Mouse (Mus musculus): Measurements from ENCODE around the gene Lingo2. TPM values are rescaled to one million over a fixed set of nuclear protein-coding genes. Genes with fewer than 3 reads are reported as not detected.
A peak's percentile ranks its signal among the peaks of the same experiment; 100 is the strongest.

The Lingo2 gene
- polyA plus RNA-seq, 1 experiment from 2014 or later = 2.8 TPM

GRCm38 (mm10) chr4:36014181-36014580 lies 937.4 kb downstream of the Lingo2 start:
- no peaks in the 10 kb centered on the region for H3K9me3 ChIP-seq (ENCODE audit: control insufficient read depth, low read length)
- no peaks in the 10 kb centered on the region for H3K36me3 ChIP-seq (ENCODE audit: control insufficient read depth, insufficient read depth, low read length)
- H3K4me2 ChIP-seq (ENCODE audit: low read depth, low read length, severe bottlenecking) = no peak overlapping the region
- DNase-seq (ENCODE audit: low spot score) (no peak), ATAC-seq (replicated peaks; ENCODE audit: low FRiP score) (no peak)
- no peaks in the 10 kb centered on the region for H3K27me3 ChIP-seq (ENCODE audit: control insufficient read depth, insufficient read depth, low read length)
- H3K9ac ChIP-seq (ENCODE audit: low read length) = no peak overlapping the region
- no peak overlapping the region for H3K27ac ChIP-seq (ENCODE audit: low read depth, low read length)
- WGBS = 84% methylated on average over 4 of the region's 4 CpGs
- no peaks in the 10 kb centered on the region for H3K4me1 ChIP-seq (replicated peaks; ENCODE audit: control insufficient read depth, insufficient read depth, low read length)
- H3K4me3 ChIP-seq (ENCODE audit: low read depth, low read length) = no peak overlapping the region

- ATAC-seq (replicated peaks; ENCODE audit: low FRiP score) (no peak), DNase-seq (ENCODE audit: low spot score) (no peak)
- no peak overlapping the region for H3K4me2 ChIP-seq (ENCODE audit: low read depth, low read length, severe bottlenecking)
- no peaks in the 10 kb centered on the region for H3K4me1 ChIP-seq (replicated peaks; ENCODE audit: control insufficient read depth, insufficient read depth, low read length)
- no peak overlapping the region for H3K9ac ChIP-seq (ENCODE audit: low read length)
- no peaks in the 10 kb centered on the region for H3K27me3 ChIP-seq (ENCODE audit: control insufficient read depth, insufficient read depth, low read length)
- WGBS = 79% methylated on average over 2 of the region's 2 CpGs
- no peak overlapping the region for H3K27ac ChIP-seq (ENCODE audit: low read depth, low read length)
- H3K36me3 ChIP-seq (ENCODE audit: control insufficient read depth, insufficient read depth, low read length) = no peaks in the 10 kb centered on the region
- no peak overlapping the region for H3K4me3 ChIP-seq (ENCODE audit: low read depth, low read length)
- no peaks in the 10 kb centered on the region for H3K9me3 ChIP-seq (ENCODE audit: control insufficient read depth, low read length)
Measured at GRCm38 (mm10) chr4:35992005-35992763, 959.4 kb downstream of the Lingo2 start.

- no peaks in the 10 kb centered on the region for H3K4me1 ChIP-seq (replicated peaks; ENCODE audit: control insufficient read depth, insufficient read depth, low read length)
- no peaks in the 10 kb centered on the region for H3K36me3 ChIP-seq (ENCODE audit: control insufficient read depth, insufficient read depth, low read length)
- H3K27me3 ChIP-seq (ENCODE audit: control insufficient read depth, insufficient read depth, low read length) = no peaks in the 10 kb centered on the region
- H3K4me3 ChIP-seq (ENCODE audit: low read depth, low read length) = no peak overlapping the region
- DNase-seq (ENCODE audit: low spot score) = no peak
- H3K27ac ChIP-seq (ENCODE audit: low read depth, low read length) = no peak overlapping the region
- whole genome bisulfite sequencing = 74% methylated on average over 6 of the region's 6 CpGs
- H3K9me3 ChIP-seq (ENCODE audit: control insufficient read depth, low read length) = no peaks in the 10 kb centered on the region
- no peak overlapping the region for H3K9ac ChIP-seq (ENCODE audit: low read length)
- H3K4me2 ChIP-seq (ENCODE audit: low read depth, low read length, severe bottlenecking) = no peak overlapping the region
- ATAC-seq (replicated peaks; ENCODE audit: low FRiP score) = no peak
Measured at GRCm38 (mm10) chr4:35986012-35986411, 965.5 kb downstream of the Lingo2 start.

- no peak for DNase-seq (ENCODE audit: low spot score)
- WGBS = 75% methylated on average over 4 of the region's 4 CpGs
Measured at GRCm38 (mm10) chr4:35963532-35963931, 988.0 kb downstream of the Lingo2 start.

GRCm38 (mm10) chr4:35951894-35952293 lies 999.7 kb downstream of the Lingo2 start:
- no peak overlapping the region for H3K4me3 ChIP-seq (ENCODE audit: low read depth, low read length)
- H3K4me1 ChIP-seq (replicated peaks; ENCODE audit: control insufficient read depth, insufficient read depth, low read length) = no peaks in the 10 kb centered on the region
- H3K4me2 ChIP-seq (ENCODE audit: low read depth, low read length, severe bottlenecking) = no peak overlapping the region
- H3K9ac ChIP-seq (ENCODE audit: low read length) = no peak overlapping the region
- DNase-seq (ENCODE audit: low spot score) (no peak), ATAC-seq (replicated peaks; ENCODE audit: low FRiP score) (no peak)
- H3K36me3 ChIP-seq (ENCODE audit: control insufficient read depth, insufficient read depth, low read length) = no peaks in the 10 kb centered on the region
- H3K9me3 ChIP-seq (ENCODE audit: control insufficient read depth, low read length) = no peaks in the 10 kb centered on the region
- no peaks in the 10 kb centered on the region for H3K27me3 ChIP-seq (ENCODE audit: control insufficient read depth, insufficient read depth, low read length)
- H3K27ac ChIP-seq (ENCODE audit: low read depth, low read length) = no peak overlapping the region

More at GRCm38 (mm10) chr4:35963532-35963931, 988.0 kb downstream of the Lingo2 start:
- no peaks in the 10 kb centered on the region for H3K36me3 ChIP-seq (ENCODE audit: control insufficient read depth, insufficient read depth, low read length)
- H3K4me3 ChIP-seq (ENCODE audit: low read depth, low read length) = no peak overlapping the region
- H3K4me1 ChIP-seq (replicated peaks; ENCODE audit: control insufficient read depth, insufficient read depth, low read length) = no peaks in the 10 kb centered on the region
- ATAC-seq (replicated peaks; ENCODE audit: low FRiP score) = no peak
- no peaks in the 10 kb centered on the region for H3K9me3 ChIP-seq (ENCODE audit: control insufficient read depth, low read length)
- H3K27me3 ChIP-seq (ENCODE audit: control insufficient read depth, insufficient read depth, low read length) = no peaks in the 10 kb centered on the region
- H3K9ac ChIP-seq (ENCODE audit: low read length) = no peak overlapping the region
- no peak overlapping the region for H3K4me2 ChIP-seq (ENCODE audit: low read depth, low read length, severe bottlenecking)
- H3K27ac ChIP-seq (ENCODE audit: low read depth, low read length) = no peak overlapping the region

- H3K9ac ChIP-seq (ENCODE audit: low read length) = no peak overlapping the region
- no peak for ATAC-seq (replicated peaks; ENCODE audit: low FRiP score)
- H3K4me2 ChIP-seq (ENCODE audit: low read depth, low read length, severe bottlenecking) = no peak overlapping the region
- no peaks in the 10 kb centered on the region for H3K4me1 ChIP-seq (replicated peaks; ENCODE audit: control insufficient read depth, insufficient read depth, low read length)
- H3K9me3 ChIP-seq (ENCODE audit: control insufficient read depth, low read length) = no peaks in the 10 kb centered on the region
- H3K4me3 ChIP-seq (ENCODE audit: low read depth, low read length) = no peak overlapping the region
- WGBS = 87% methylated on average over 3 of the region's 3 CpGs
- H3K27ac ChIP-seq (ENCODE audit: low read depth, low read length) = no peak overlapping the region
- DNase-seq (ENCODE audit: low spot score) = no peak
- no peaks in the 10 kb centered on the region for H3K36me3 ChIP-seq (ENCODE audit: control insufficient read depth, insufficient read depth, low read length)
- no peaks in the 10 kb centered on the region for H3K27me3 ChIP-seq (ENCODE audit: control insufficient read depth, insufficient read depth, low read length)
Measured at GRCm38 (mm10) chr4:35951251-35951650, 1000.3 kb downstream of the Lingo2 start.

GRCm38 (mm10) chr4:35934056-35934661 lies 1017.4 kb downstream of the Lingo2 start:
- Histone ChIP-seq H3K4me1 (replicated peaks; ENCODE audit: control insufficient read depth, insufficient read depth, low read length) (no peaks in the 10 kb centered on the region), H3K27me3 (ENCODE audit: control insufficient read depth, insufficient read depth, low read length) (no peaks in the 10 kb centered on the region), H3K36me3 (ENCODE audit: control insufficient read depth, insufficient read depth, low read length) (no peaks in the 10 kb centered on the region), H3K4me3 (ENCODE audit: low read depth, low read length) (no peak overlapping the region), H3K4me2 (ENCODE audit: low read depth, low read length, severe bottlenecking) (no peak overlapping the region), H3K27ac (ENCODE audit: low read depth, low read length) (no peak overlapping the region), H3K9ac (ENCODE audit: low read length) (no peak overlapping the region), H3K9me3 (ENCODE audit: control insufficient read depth, low read length) (no peaks in the 10 kb centered on the region)
- 38% methylated on average over 4 of the region's 4 CpGs for WGBS
- ATAC-seq (replicated peaks; ENCODE audit: low FRiP score) (no peak), DNase-seq (ENCODE audit: low spot score) (no peak)

GRCm38 (mm10) chr4:35927722-35928121 lies 1023.8 kb downstream of the Lingo2 start:
- H3K4me2 ChIP-seq (ENCODE audit: low read depth, low read length, severe bottlenecking) = no peak overlapping the region
- H3K9ac ChIP-seq (ENCODE audit: low read length) = no peak overlapping the region
- ATAC-seq (replicated peaks; ENCODE audit: low FRiP score) (0 out of 2 replicates have a peak, but pooled peaks have one; percentile 46), DNase-seq (ENCODE audit: low spot score) (no peak)
- H3K4me3 ChIP-seq (ENCODE audit: low read depth, low read length) = no peak overlapping the region
- no peaks in the 10 kb centered on the region for H3K9me3 ChIP-seq (ENCODE audit: control insufficient read depth, low read length)
- H3K27ac ChIP-seq (ENCODE audit: low read depth, low read length) = no peak overlapping the region
- WGBS = 64% methylated on average over 2 of the region's 2 CpGs
- no peaks in the 10 kb centered on the region for H3K27me3 ChIP-seq (ENCODE audit: control insufficient read depth, insufficient read depth, low read length)
- H3K36me3 ChIP-seq (ENCODE audit: control insufficient read depth, insufficient read depth, low read length) = no peaks in the 10 kb centered on the region
- no peaks in the 10 kb centered on the region for H3K4me1 ChIP-seq (replicated peaks; ENCODE audit: control insufficient read depth, insufficient read depth, low read length)

GRCm38 (mm10) chr4:35917453-35917852 lies 1034.1 kb downstream of the Lingo2 start:
- WGBS = 93% methylated on average over 3 of the region's 3 CpGs
- ATAC-seq (replicated peaks; ENCODE audit: low FRiP score) = no peak

More at GRCm38 (mm10) chr4:35917453-35917852, 1034.1 kb downstream of the Lingo2 start:
- no peaks in the 10 kb centered on the region for H3K4me1 ChIP-seq (replicated peaks; ENCODE audit: control insufficient read depth, insufficient read depth, low read length)
- no peak overlapping the region for H3K4me3 ChIP-seq (ENCODE audit: low read depth, low read length)
- no peaks in the 10 kb centered on the region for H3K9me3 ChIP-seq (ENCODE audit: control insufficient read depth, low read length)
- no peak overlapping the region for H3K4me2 ChIP-seq (ENCODE audit: low read depth, low read length, severe bottlenecking)
- H3K9ac ChIP-seq (ENCODE audit: low read length) = no peak overlapping the region
- H3K27ac ChIP-seq (ENCODE audit: low read depth, low read length) = no peak overlapping the region
- no peak for DNase-seq (ENCODE audit: low spot score)
- H3K36me3 ChIP-seq (ENCODE audit: control insufficient read depth, insufficient read depth, low read length) = no peaks in the 10 kb centered on the region
- H3K27me3 ChIP-seq (ENCODE audit: control insufficient read depth, insufficient read depth, low read length) = no peaks in the 10 kb centered on the region

Data from forebrain, embryonic 11.5 days (tissue).